Mouse (Mus musculus) stomach, embryonic 14.5 days (tissue): ENCODE measurements around the gene Rasa4. TPM values are rescaled to one million over a fixed set of nuclear protein-coding genes. Genes with fewer than 3 reads are reported as not detected.

ENCODE experiments used
- ATAC-seq: fragments of 200-750 bp; cut with Nextera tagmentation; 2 replicates; pipeline ENCODE4 v1.8.0; 2017; ENCODE audit warnings: low read depth, moderate TSS enrichment; ENCODE audit not compliant: insufficient number of reproducible peaks, insufficient read depth, low FRiP score
- H3K27ac ChIP-seq: fragments of 300-500 bp; sonication (generic); 2 replicates; pipeline ENCODE4 v1.5.1; 2014; ENCODE audit warnings: mild to moderate bottlenecking, low read length, moderate library complexity, mixed read lengths
- H3K27me3 ChIP-seq: fragments of 300-500 bp; sonication (generic); 2 replicates; pipeline ENCODE4 v1.6.1; 2014; ENCODE audit warnings: low read length, control low read depth, mixed read lengths; ENCODE audit not compliant: control insufficient read depth, insufficient read depth
- H3K36me3 ChIP-seq: fragments of 300-500 bp; sonication (generic); 2 replicates; pipeline ENCODE4 v1.6.1; 2014; ENCODE audit warnings: mild to moderate bottlenecking, control low read depth, low read length, moderate library complexity, mixed read lengths; ENCODE audit not compliant: control insufficient read depth, insufficient read depth
- H3K4me1 ChIP-seq: fragments of 300-500 bp; sonication (generic); 2 replicates; pipeline ENCODE4 v1.6.1; 2014; ENCODE audit warnings: low read length, control low read depth, mixed read lengths; ENCODE audit not compliant: control insufficient read depth, insufficient read depth
- H3K4me2 ChIP-seq: fragments of 300-500 bp; sonication (generic); replicated peaks from 2 replicates; pipeline ENCODE4 v1.6.1; 2014; ENCODE audit warnings: low read depth, low read length, control low read depth
- H3K4me3 ChIP-seq: fragments of 300-500 bp; sonication (generic); 2 replicates; pipeline ENCODE4 v1.5.1; 2014; ENCODE audit warnings: low read depth, low read length, control low read depth
- H3K9ac ChIP-seq: fragments of 300-500 bp; sonication (generic); replicated peaks from 2 replicates; pipeline ENCODE4 v1.6.1; 2014; ENCODE audit warnings: low read depth, mild to moderate bottlenecking, control low read depth, low read length, moderate library complexity, mixed read lengths
- H3K9me3 ChIP-seq: fragments of 300-500 bp; sonication (generic); 2 replicates; pipeline ENCODE4 v1.6.1; 2016; ENCODE audit warnings: low read depth, low read length, control low read depth; ENCODE audit not compliant: control insufficient read depth
- WGBS: fragments of 180-500 bp; shearing (Covaris S2); extraction: QIAGEN DNeasy Blood & Tissue Kit; methylation state at CpG from one replicate; pipeline ENCODE4 v1.1.7; 2014; 5-methylcytosine and 5-hydroxymethylcytosine counted together
- polyA plus RNA-seq: library from polyadenylated mRNA; unstranded; fragments of >200 nt; fragmentation: Nextera tagmentation; extraction: Ambion mirVana; gene quantifications from 2 replicates; pipeline ENCODE4 v1.2.1, GENCODE M21; 2014

The Rasa4 gene
- polyA plus RNA-seq, 1 experiment from 2014 or later = 11.0 TPM

DNA sequence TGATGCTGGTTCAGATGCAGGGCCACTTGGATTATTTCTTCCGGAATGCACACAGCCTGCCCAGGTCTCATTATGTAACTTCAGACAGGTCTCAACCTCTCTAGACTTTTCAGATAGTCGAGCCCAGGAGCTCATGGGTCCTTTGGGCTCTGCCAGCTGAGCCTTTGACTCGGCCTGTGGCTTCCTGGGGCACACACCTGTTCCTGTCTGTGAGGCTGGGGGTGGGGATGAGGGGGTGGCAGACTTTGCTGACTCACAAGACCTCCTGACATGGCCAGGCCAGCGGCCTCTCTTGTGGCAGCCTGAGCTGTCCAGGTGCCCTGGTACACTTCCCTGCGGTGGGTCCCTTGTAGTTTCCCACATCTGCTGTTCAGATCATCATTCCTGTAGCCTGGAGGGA lies 8.2 kb downstream of the Rasa4 start:
- Histone ChIP-seq H3K27me3 (no peaks in the 10 kb centered on the region), H3K9ac (no peak overlapping the region), H3K4me2 (no peak overlapping the region), H3K9me3 (no peaks in the 10 kb centered on the region), H3K4me1 (no peaks in the 10 kb centered on the region), H3K4me3 (no peak overlapping the region), H3K36me3 (no peaks in the 10 kb centered on the region), H3K27ac (no peak overlapping the region)
- ATAC-seq = no peak
- 63% methylated on average over 5 of the region's 5 CpGs for WGBS

DNA sequence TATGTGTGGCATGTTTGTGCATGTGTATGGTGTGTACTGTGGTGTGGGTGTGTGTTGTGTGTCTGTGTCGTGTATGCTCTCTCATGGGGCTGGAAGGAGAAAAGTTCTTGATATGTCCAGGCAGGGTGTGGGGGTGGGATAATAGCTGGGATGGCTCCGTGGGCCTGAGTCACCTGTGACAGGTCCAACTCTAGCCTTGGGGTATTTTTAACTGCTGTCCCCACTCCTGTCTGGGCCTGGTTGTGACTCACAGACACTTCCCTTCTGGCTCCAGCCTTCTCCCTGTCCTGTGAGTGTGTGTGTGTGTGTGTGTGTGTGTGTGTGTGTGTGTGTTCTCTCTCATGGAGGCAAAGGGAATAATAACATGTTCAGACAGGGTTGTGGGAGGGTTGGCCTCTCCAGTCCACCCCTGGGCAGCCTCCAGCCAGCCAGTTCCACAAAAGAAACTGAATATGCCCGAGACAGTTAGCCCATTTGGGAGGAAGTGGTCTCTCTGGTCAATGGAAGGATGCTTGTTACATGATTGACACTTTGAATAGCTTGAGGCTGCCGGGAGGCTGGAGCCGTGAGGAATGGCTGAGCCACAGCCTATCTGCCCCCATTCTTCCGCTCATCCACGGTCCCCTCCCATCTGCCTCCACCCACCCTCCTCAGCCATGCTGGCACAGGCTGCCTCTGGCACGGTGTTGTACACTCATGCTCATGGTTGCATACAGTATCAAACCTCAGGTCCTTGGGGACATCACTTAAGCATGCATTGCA lies 10.7 kb downstream of the Rasa4 start:
- no peaks in the 10 kb centered on the region for H3K36me3 ChIP-seq
- H3K27ac ChIP-seq = no peak overlapping the region
- no peaks in the 10 kb centered on the region for H3K27me3 ChIP-seq
- H3K4me3 ChIP-seq = no peak overlapping the region
- 65% methylated on average over 8 of the region's 8 CpGs for WGBS
- no peak for ATAC-seq
- no peak overlapping the region for H3K9ac ChIP-seq
- H3K9me3 ChIP-seq = no peaks in the 10 kb centered on the region
- H3K4me2 ChIP-seq = no peak overlapping the region
- H3K4me1 ChIP-seq = no peaks in the 10 kb centered on the region

DNA sequence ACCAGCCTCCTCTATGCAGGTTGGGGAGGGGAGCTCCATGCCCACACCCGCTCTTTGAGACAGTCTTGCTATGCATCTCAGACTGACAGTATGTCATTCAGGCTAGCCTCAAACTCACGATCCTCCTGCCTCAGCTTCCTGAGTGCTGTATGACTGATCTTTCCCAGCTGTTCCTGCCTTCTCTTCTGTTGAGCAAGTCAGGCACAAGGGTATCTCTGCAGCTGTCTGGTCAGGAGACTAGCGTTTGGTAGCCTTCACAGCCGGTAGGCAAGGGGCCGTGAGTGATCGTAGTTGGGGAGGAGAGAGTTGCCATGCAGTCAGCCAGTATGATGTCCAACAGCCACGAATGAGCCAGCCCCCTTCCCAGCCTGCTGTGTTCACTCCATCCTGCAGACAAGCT lies 11.4 kb downstream of the Rasa4 start:
- Histone ChIP-seq H3K4me2 (no peak overlapping the region), H3K9ac (no peak overlapping the region)

DNA sequence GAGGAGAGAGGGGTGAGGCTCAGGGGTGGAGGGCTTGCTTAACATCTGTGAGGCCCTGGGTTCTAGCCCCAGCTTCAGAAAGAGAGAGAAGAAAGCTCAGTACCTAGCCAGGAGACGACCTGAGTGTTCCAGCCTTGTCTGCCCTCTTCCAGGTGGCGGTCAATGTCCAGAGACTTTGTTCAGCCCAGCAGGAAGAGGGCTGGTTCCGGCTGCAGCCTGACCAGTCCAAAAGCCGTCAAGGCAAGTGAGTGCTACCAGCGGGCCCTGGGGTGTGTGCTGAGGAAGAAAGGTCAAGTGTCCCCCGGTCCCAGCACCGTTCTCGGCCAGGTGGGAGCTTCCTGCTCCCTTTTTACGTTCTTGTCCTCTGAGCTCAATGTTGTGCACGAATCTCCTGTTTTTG lies 14.8 kb downstream of the Rasa4 start:
- Histone ChIP-seq H3K36me3 (no peaks in the 10 kb centered on the region), H3K9me3 (no peaks in the 10 kb centered on the region), H3K27me3 (no peaks in the 10 kb centered on the region), H3K27ac (no peak overlapping the region), H3K4me2 (no peak overlapping the region), H3K4me3 (no peak overlapping the region), H3K9ac (no peak overlapping the region), H3K4me1 (peaks cover 8% of the 10 kb centered on the region; the same call in 1 of the 2 replicates)
- no peak for ATAC-seq
- 81% methylated on average over 10 of the region's 10 CpGs for WGBS

More for the DNA sequence above, 11.4 kb downstream of the Rasa4 start:
- Histone ChIP-seq H3K27me3 (no peaks in the 10 kb centered on the region), H3K36me3 (no peaks in the 10 kb centered on the region), H3K27ac (no peak overlapping the region), H3K9me3 (no peaks in the 10 kb centered on the region), H3K4me1 (no peaks in the 10 kb centered on the region), H3K4me3 (no peak overlapping the region)
- 67% methylated on average over 7 of the region's 7 CpGs for WGBS
- ATAC-seq = no peak

DNA sequence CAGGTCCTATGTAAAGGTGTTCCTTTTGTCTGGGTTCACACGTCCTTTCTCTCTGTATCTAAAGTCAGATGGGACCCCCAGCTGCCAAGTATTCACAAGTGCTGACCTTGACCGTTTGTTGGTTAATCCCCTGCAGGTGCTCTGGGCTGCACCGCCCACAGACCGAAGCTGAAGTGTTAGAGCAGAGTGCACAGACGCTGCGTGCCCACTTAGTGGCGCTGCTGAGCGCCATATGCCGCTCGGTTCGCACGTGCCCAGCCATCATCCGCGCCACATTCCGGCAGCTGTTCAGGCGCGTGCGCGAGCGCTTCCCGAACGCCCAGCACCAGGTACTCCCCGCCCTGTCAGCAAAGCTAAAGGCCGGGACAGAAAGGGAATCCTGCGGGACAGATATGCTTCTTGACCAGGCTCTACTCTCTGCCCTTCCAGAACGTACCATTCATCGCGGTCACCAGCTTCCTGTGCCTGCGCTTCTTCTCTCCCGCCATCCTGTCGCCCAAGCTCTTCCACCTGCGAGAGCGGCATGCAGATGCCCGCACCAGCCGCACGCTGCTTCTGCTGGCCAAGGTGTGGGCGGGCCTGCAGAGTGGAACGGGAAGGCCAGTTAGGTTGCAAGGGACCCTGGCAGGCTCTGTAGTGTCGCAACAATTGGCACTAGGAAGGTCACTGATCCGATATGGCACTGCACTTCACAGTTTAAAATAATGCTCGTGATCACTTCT lies 18.5 kb downstream of the Rasa4 start:
- peak; percentile 87 for ATAC-seq
- WGBS = 8% methylated on average over 41 of the region's 41 CpGs
- Histone ChIP-seq H3K27ac (no peak overlapping the region), H3K4me1 (peaks cover 8% of the 10 kb centered on the region; the same call in 1 of the 2 replicates), H3K9ac (0 out of 2 replicates have a peak overlapping the region, but pooled peaks have one; percentile 14), H3K36me3 (no peaks in the 10 kb centered on the region), H3K9me3 (no peaks in the 10 kb centered on the region), H3K27me3 (no peaks in the 10 kb centered on the region), H3K4me3 (peak overlapping the region; percentile 28), H3K4me2 (peak overlapping the region; percentile 61)

DNA sequence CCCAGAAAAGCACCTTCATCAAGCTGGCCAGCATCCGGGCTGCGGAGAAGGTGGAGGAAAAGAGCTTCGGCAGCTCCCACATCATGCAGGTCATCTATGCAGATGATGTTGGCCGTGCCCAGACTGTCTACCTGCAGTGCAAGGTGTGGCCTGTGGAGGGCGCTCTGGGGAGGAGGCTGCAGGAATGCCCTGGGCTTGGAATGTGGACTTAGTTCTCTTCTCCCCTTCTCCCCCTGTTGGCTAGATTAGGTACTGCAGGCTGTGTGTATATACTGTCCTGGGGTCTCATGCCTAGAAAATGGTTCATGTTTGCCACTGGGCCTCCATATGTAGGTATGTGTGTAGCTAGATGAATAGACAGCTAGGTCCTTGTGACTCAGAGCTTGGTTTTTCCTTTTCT lies 20.8 kb downstream of the Rasa4 start:
- no peaks in the 10 kb centered on the region for H3K36me3 ChIP-seq
- H3K4me3 ChIP-seq = no peak overlapping the region
- H3K4me1 ChIP-seq = peaks cover 8% of the 10 kb centered on the region; the same call in 1 of the 2 replicates
- H3K9me3 ChIP-seq = no peaks in the 10 kb centered on the region
- no peak overlapping the region for H3K27ac ChIP-seq
- 85% methylated on average over 5 of the region's 5 CpGs for WGBS
- H3K4me2 ChIP-seq = no peak overlapping the region
- ATAC-seq = no peak
- H3K9ac ChIP-seq = no peak overlapping the region
- no peaks in the 10 kb centered on the region for H3K27me3 ChIP-seq

DNA sequence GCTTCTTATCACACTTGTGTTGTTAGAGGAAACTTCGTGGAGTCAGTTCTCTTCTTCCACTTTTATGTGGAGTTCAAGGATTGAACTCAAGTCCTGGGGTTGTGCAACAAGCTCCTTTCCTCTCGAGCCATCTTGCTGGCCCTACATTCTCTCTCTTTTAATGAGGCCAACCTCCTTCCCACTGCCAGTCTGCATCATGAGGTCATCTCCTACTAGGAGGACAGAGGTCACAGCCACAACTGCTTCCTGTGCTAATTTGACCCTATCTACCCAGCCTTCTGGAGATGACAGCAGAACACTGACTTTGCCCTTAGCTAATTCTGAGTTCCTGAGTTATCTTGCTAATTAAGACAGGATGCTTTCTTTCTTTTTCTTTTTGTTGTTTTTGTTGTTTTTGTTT lies 24.8 kb downstream of the Rasa4 start:
- 57% methylated on average over 2 of the region's 2 CpGs for WGBS

DNA sequence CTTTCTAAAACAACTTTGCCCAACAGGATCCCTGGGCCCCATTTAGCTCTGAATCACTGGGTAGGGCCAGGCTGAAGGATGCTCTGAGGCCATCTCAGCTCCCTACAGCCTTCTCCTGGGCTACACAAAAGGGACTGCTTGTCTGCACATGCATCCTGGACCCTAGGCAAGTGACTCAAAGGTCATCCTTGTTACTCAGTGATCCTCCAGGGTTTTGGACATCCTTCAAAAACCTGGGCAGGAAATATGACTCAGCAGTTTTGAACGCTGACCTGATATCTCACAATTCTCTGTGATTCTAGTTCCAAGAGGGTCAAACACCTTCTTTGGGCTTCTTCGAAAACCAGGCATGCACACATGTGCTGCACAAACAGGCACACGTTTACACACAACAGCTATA lies 25.3 kb downstream of the Rasa4 start:
- H3K9me3 ChIP-seq = no peaks in the 10 kb centered on the region
- WGBS = 78% methylated on average over 3 of the region's 3 CpGs
- H3K4me2 ChIP-seq = no peak overlapping the region
- ATAC-seq = no peak
- no peaks in the 10 kb centered on the region for H3K27me3 ChIP-seq
- no peak overlapping the region for H3K27ac ChIP-seq
- H3K36me3 ChIP-seq = no peaks in the 10 kb centered on the region
- no peaks in the 10 kb centered on the region for H3K4me1 ChIP-seq
- no peak overlapping the region for H3K9ac ChIP-seq
- H3K4me3 ChIP-seq = no peak overlapping the region

More for the DNA sequence above, 24.8 kb downstream of the Rasa4 start:
- H3K27ac ChIP-seq = no peak overlapping the region
- H3K9ac ChIP-seq = no peak overlapping the region
- H3K9me3 ChIP-seq = no peaks in the 10 kb centered on the region
- H3K27me3 ChIP-seq = no peaks in the 10 kb centered on the region
- no peaks in the 10 kb centered on the region for H3K4me1 ChIP-seq
- H3K4me3 ChIP-seq = no peak overlapping the region
- no peaks in the 10 kb centered on the region for H3K36me3 ChIP-seq
- ATAC-seq = no peak
- no peak overlapping the region for H3K4me2 ChIP-seq
